Mouse (Mus musculus) liver, postnatal 0 days (tissue): ENCODE measurements around the gene Abcg2. TPM values are rescaled to one million over a fixed set of nuclear protein-coding genes. Genes with fewer than 3 reads are reported as not detected.
"Not testable (repeated sequence)": the region's sequence is repeated elsewhere in the genome, so short reads cannot be mapped to it uniquely, and the experiment has no call there.

Source experiments
- ATAC-seq: fragments of 200-750 bp; cut with Nextera tagmentation; 2 replicates; pipeline ENCODE4 v1.8.0; 2017; ENCODE audit warnings: mild to moderate bottlenecking, moderate library complexity
- DNase-seq: peaks from one replicate; pipeline ENCODE4 v3.0.0-alpha.2; 2016
- H3K27ac ChIP-seq: fragments of 300-500 bp; sonication (generic); 2 replicates; pipeline ENCODE4 v1.5.1; 2014; ENCODE audit warnings: antibody characterized with exemption, moderate library complexity, mild to moderate bottlenecking, low read depth
- H3K27me3 ChIP-seq: fragments of 300-500 bp; sonication (generic); 2 replicates; pipeline ENCODE4 v1.6.1; 2014; ENCODE audit warnings: low read length, control low read depth, mixed read lengths; ENCODE audit not compliant: insufficient read depth
- H3K36me3 ChIP-seq: fragments of 300-500 bp; sonication (generic); replicated peaks from 2 replicates; pipeline ENCODE4 v1.6.1; 2014; ENCODE audit warnings: mild to moderate bottlenecking, control low read depth, low read length, moderate library complexity, mixed read lengths; ENCODE audit not compliant: insufficient read depth
- H3K4me1 ChIP-seq: fragments of 300-500 bp; sonication (generic); 2 replicates; pipeline ENCODE4 v1.6.1; 2014; ENCODE audit warnings: antibody characterized with exemption, mild to moderate bottlenecking, control low read depth; ENCODE audit not compliant: insufficient read depth
- H3K4me2 ChIP-seq: fragments of 300-500 bp; sonication (generic); 2 replicates; pipeline ENCODE4 v1.6.1; 2014; ENCODE audit warnings: low read depth, mild to moderate bottlenecking, low read length, moderate library complexity, mixed read lengths
- H3K4me3 ChIP-seq: fragments of 300-500 bp; sonication (generic); 2 replicates; pipeline ENCODE4 v1.5.1; 2014; ENCODE audit warnings: low read depth, low read length
- H3K9ac ChIP-seq: fragments of 300-500 bp; sonication (generic); replicated peaks from 2 replicates; pipeline ENCODE4 v1.6.1; 2014; ENCODE audit warnings: mild to moderate bottlenecking, moderate library complexity
- H3K9me3 ChIP-seq: fragments of 300-500 bp; sonication (generic); 2 replicates; pipeline ENCODE4 v1.6.1; 2016; ENCODE audit warnings: mild to moderate bottlenecking, control low read depth, low read length, mixed read lengths
- CTCF ChIP-seq: sonication (generic); IDR thresholded peaks from 2 replicates; pipeline ENCODE4 v1.5.1; 2016; ENCODE audit warnings: antibody characterized with exemption, low read depth
- EP300 ChIP-seq: IDR thresholded peaks from 2 replicates; pipeline ENCODE4 v1.6.1; 2016; ENCODE audit warnings: antibody characterized with exemption, low read depth, mild to moderate bottlenecking
- WGBS: fragments of 180-500 bp; shearing (Covaris S2); extraction: QIAGEN DNeasy Blood & Tissue Kit; methylation state at CpG from one replicate; pipeline ENCODE4 v1.1.7; 2014; ENCODE audit not compliant: insufficient replicate concordance; 5-methylcytosine and 5-hydroxymethylcytosine counted together
- polyA plus RNA-seq: library from polyadenylated mRNA; unstranded; fragments of >200 nt; fragmentation: Nextera tagmentation; extraction: Ambion mirVana; gene quantifications from 2 replicates; pipeline ENCODE4 v1.2.1, GENCODE M21; 2015

Gene Abcg2
- polyA plus RNA-seq: 78.9 and 90.1 TPM in 2 replicates

- WGBS: 83% methylated on average over 3 of the region's 3 CpGs
- H3K9ac ChIP-seq, H3K4me1 ChIP-seq, ATAC-seq, DNase-seq, H3K4me3 ChIP-seq, H3K9me3 ChIP-seq, H3K36me3 ChIP-seq, H3K27ac ChIP-seq, H3K27me3 ChIP-seq, H3K4me2 ChIP-seq: not testable (repeated sequence)
Observed at GRCm38 (mm10) chr6:58584223-58584622, at the start of gene Abcg2. TSS of gene Abcg2 (plus strand) at chr6:58584523.

- ATAC-seq, H3K27ac ChIP-seq, H3K4me2 ChIP-seq, H3K9me3 ChIP-seq, H3K27me3 ChIP-seq, DNase-seq, H3K9ac ChIP-seq, H3K36me3 ChIP-seq, H3K4me3 ChIP-seq, H3K4me1 ChIP-seq: not testable (repeated sequence)
- 51% methylated on average over 4 of the region's 4 CpGs for WGBS
Observed at GRCm38 (mm10) chr6:58540263-58540662, 44.1 kb upstream of the Abcg2 start.

GRCm38 (mm10) chr6:58542852-58543251 lies 41.5 kb upstream of the Abcg2 start:
- not testable (repeated sequence) for H3K4me2 ChIP-seq, H3K9ac ChIP-seq, H3K4me3 ChIP-seq, H3K27ac ChIP-seq, H3K27me3 ChIP-seq, ATAC-seq, H3K36me3 ChIP-seq, H3K9me3 ChIP-seq, H3K4me1 ChIP-seq
- TF ChIP-seq CTCF: peak; percentile 54
- 58% methylated on average over 8 of the region's 8 CpGs for WGBS
- peak; percentile 40 for DNase-seq

GRCm38 (mm10) chr6:58544971-58545370 lies 39.4 kb upstream of the Abcg2 start:
- H3K4me1 ChIP-seq, H3K27ac ChIP-seq, H3K9ac ChIP-seq, H3K4me3 ChIP-seq, DNase-seq, H3K9me3 ChIP-seq, ATAC-seq, H3K4me2 ChIP-seq, H3K27me3 ChIP-seq, H3K36me3 ChIP-seq: not testable (repeated sequence)
- WGBS: 22% methylated on average over 2 of the region's 2 CpGs

- H3K4me1 ChIP-seq, H3K4me2 ChIP-seq, ATAC-seq, H3K27me3 ChIP-seq, H3K27ac ChIP-seq, H3K4me3 ChIP-seq, H3K36me3 ChIP-seq, H3K9ac ChIP-seq, H3K9me3 ChIP-seq, DNase-seq: not testable (repeated sequence)
- 40% methylated on average over 5 of the region's 5 CpGs for WGBS
Observed at GRCm38 (mm10) chr6:58546050-58546449, 38.3 kb upstream of the Abcg2 start.

DNA sequence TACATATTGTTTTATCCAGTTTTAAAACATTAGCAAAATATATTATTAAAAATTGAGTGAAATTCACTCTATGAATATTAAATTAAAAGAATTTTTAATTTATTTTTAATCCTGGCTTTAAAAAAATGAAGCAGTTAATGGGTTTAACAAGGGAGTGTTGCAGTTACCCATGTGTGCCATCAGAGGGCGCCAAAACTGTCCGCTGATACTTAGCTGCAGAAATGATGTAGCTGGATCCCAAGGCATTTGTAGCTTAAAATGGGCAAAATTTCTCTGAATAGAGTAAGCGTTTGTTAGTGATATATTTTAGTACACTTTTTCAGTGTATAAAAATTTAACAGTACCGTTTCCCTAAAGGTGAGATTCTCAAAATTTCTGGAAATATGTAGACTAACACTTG lies 37.5 kb upstream of the Abcg2 start:
- H3K27me3 ChIP-seq: no peaks in the 10 kb centered on the region
- H3K4me3 ChIP-seq: no peak overlapping the region
- 2% methylated on average over 4 of the region's 4 CpGs for WGBS
- no peaks in the 10 kb centered on the region for H3K4me1 ChIP-seq
- DNase-seq (peak; percentile 61), ATAC-seq (no peak)
- no peak overlapping the region for H3K27ac ChIP-seq
- TF ChIP-seq EP300 (no peak), CTCF (peak; percentile 86)
- no peak overlapping the region for H3K4me2 ChIP-seq
- H3K36me3 ChIP-seq: no peaks in the 10 kb centered on the region
- no peaks in the 10 kb centered on the region for H3K9me3 ChIP-seq
- H3K9ac ChIP-seq: no peak overlapping the region

- H3K4me3 ChIP-seq, H3K4me1 ChIP-seq, DNase-seq, H3K9ac ChIP-seq, H3K4me2 ChIP-seq, ATAC-seq, H3K36me3 ChIP-seq, H3K9me3 ChIP-seq, H3K27ac ChIP-seq, H3K27me3 ChIP-seq: not testable (repeated sequence)
Observed at GRCm38 (mm10) chr6:58553812-58554211, 30.5 kb upstream of the Abcg2 start.

DNA sequence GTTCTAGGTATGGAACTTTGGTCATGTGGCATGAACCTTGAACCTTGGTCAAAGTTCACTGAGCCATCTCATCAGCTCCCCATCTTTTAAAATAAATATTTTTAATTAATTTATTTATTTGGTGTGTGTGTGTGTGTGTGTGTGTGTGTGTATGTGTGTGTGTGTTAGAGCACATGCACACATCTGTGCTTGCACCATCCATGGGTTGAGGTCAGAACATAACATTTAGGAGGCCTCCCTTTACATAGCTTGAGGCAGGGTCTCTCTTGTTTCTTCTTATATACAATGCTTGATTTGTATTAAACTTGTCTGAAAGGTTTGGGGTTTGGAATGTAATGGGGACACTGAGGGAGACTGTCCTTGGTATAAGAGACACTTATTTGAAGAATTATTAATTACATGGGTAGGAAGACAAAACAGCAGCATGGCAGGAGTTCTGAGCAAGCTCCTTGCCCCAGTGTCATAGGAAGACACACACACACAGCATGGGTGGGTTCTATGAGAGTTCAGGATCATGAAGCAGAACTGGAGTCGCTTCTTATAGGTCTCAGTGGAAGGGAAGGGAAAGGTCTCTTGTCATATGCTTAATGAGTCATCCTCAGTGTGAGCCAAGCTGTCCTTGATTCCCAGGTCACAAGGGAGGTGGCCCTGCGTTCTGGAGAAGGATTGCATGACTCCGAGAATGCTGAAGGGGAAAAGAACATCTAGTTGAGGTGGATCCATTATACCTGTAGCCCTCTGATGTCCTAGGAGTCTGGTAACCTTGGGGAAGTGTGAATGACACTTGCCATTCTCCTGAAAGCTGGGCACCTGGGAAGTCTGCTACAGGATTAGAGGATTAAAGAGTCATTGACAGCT lies 9.9 kb downstream of the Abcg2 start:
- 40% methylated on average over 3 of the region's 3 CpGs for WGBS
- H3K9me3 ChIP-seq, H3K4me1 ChIP-seq, H3K9ac ChIP-seq, H3K27ac ChIP-seq, H3K4me2 ChIP-seq, DNase-seq, H3K36me3 ChIP-seq, H3K27me3 ChIP-seq, H3K4me3 ChIP-seq: not testable (repeated sequence)
- peak; percentile 30; the same call in 1 of the 2 replicates for ATAC-seq

DNA sequence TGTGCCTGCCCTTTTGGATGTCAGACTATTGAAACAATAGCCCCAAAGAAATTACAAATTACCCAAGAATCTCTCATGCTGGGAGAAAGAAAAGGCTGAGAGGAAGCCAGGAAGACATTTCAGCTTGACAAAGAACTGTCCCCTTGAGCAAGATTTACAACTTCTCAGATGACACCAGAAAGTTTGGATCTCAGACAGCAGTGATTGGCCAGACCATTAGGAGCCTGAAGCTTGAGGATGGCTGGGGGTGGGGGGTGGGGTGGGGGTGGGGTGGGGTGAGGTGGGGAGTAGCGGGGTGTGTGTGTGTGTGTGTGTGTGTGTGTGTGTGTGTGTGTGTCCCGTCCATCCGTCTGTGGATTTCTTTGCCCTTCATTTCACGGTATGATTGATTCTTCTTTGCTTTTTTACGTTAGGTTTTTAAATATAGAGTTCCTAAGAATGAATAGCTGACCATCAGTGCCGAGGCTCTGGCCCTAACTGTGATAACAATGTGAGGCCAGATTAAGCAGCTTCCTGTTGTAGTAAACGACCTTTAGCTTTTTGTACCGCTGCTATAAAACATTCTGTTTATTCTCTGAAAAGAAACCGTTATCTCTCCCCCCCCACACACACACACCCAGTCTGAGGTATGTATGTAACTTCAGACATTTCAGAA lies 11.4 kb downstream of the Abcg2 start:
- H3K27me3 ChIP-seq, H3K9me3 ChIP-seq, H3K4me1 ChIP-seq, DNase-seq, H3K36me3 ChIP-seq: not testable (repeated sequence)
- peak overlapping the region; percentile 75 for H3K27ac ChIP-seq
- peak; percentile 71 for ATAC-seq
- peak overlapping the region; percentile 60 for H3K4me2 ChIP-seq
- H3K4me3 ChIP-seq: peak overlapping the region; percentile 33
- peak overlapping the region; percentile 27 for H3K9ac ChIP-seq
- 7% methylated on average over 9 of the region's 9 CpGs for WGBS
